Mouse (Mus musculus): Measurements from ENCODE around the gene Gm49387.

Gene Gm49387

GRCm38 (mm10) chr14:31662555-31663211, 22.0 kb upstream of the Gm49387 start:
- DNase-seq (ENCODE audit: low read depth, low spot score): no peak

- DNase-seq (ENCODE audit: low read depth, low spot score): peak; percentile 91
Measured at GRCm38 (mm10) chr14:31661671-31662554, 21.2 kb upstream of the Gm49387 start.

- peak; percentile 77 for DNase-seq (ENCODE audit: low read depth, low spot score)
Measured at GRCm38 (mm10) chr14:31660312-31661093, 19.8 kb upstream of the Gm49387 start.

GRCm38 (mm10) chr14:31659501-31660181, 19.0 kb upstream of the Gm49387 start:
- no peak for DNase-seq (ENCODE audit: low read depth, low spot score)

GRCm38 (mm10) chr14:31658126-31658680, 17.5 kb upstream of the Gm49387 start:
- no peak for DNase-seq (ENCODE audit: low read depth, low spot score)

GRCm38 (mm10) chr14:31656857-31657645, 16.4 kb upstream of the Gm49387 start:
- no peak for DNase-seq (ENCODE audit: low read depth, low spot score)

GRCm38 (mm10) chr14:31656386-31656785, 15.7 kb upstream of the Gm49387 start:
- DNase-seq (ENCODE audit: low read depth, low spot score): no peak

GRCm38 (mm10) chr14:31655406-31655805, 14.7 kb upstream of the Gm49387 start:
- no peak for DNase-seq (ENCODE audit: low read depth, low spot score)

GRCm38 (mm10) chr14:31654816-31655215, 14.1 kb upstream of the Gm49387 start:
- DNase-seq (ENCODE audit: low read depth, low spot score): no peak

GRCm38 (mm10) chr14:31653101-31653875, 12.6 kb upstream of the Gm49387 start:
- DNase-seq (ENCODE audit: low read depth, low spot score): no peak

GRCm38 (mm10) chr14:31652624-31653023, 11.9 kb upstream of the Gm49387 start:
- DNase-seq (ENCODE audit: low read depth, low spot score): no peak

- DNase-seq (ENCODE audit: low read depth, low spot score): no peak
Measured at GRCm38 (mm10) chr14:31652106-31652505, 11.4 kb upstream of the Gm49387 start.

- no peak for DNase-seq (ENCODE audit: low read depth, low spot score)
Measured at GRCm38 (mm10) chr14:31651206-31651605, 10.5 kb upstream of the Gm49387 start.

GRCm38 (mm10) chr14:31650347-31650746, 9.7 kb upstream of the Gm49387 start:
- no peak for DNase-seq (ENCODE audit: low read depth, low spot score)

- DNase-seq (ENCODE audit: low read depth, low spot score): no peak
Measured at GRCm38 (mm10) chr14:31647991-31648390, 7.3 kb upstream of the Gm49387 start.

- no peak for DNase-seq (ENCODE audit: low read depth, low spot score)
Measured at GRCm38 (mm10) chr14:31645920-31646319, 5.2 kb upstream of the Gm49387 start.

- no peak for DNase-seq (ENCODE audit: low read depth, low spot score)
Measured at GRCm38 (mm10) chr14:31644931-31645547, 4.4 kb upstream of the Gm49387 start.

- DNase-seq (ENCODE audit: low read depth, low spot score): no peak
Measured at GRCm38 (mm10) chr14:31644183-31644830, 3.6 kb upstream of the Gm49387 start.

All from telencephalon, adult 2 months (tissue).